Mouse (Mus musculus): ENCODE results near the gene Upk2. TPM values are rescaled to one million over a fixed set of nuclear protein-coding genes. Genes with fewer than 3 reads are reported as not detected.

The Upk2 gene
- polyA plus RNA-seq, 1 experiment = 9.0 TPM

GRCm38 (mm10) chr9:44407752-44408097, 47.1 kb downstream of the Upk2 start:
- under 1% methylated on average over 24 of the region's 24 CpGs for WGBS
- Histone ChIP-seq H3K27ac (ENCODE audit: insufficient read depth, low read depth, low read length) (peak overlapping the region; percentile 7; the same call in 1 of the 2 replicates), H3K4me3 (ENCODE audit: insufficient read depth, low read depth, low read length) (peak overlapping the region; percentile 63), H3K36me3 (ENCODE audit: control insufficient read depth, insufficient read depth, low read length) (peaks cover 1% of the 10 kb centered on the region), H3K4me1 (ENCODE audit: control insufficient read depth, insufficient read depth, low read length) (peaks cover 4% of the 10 kb centered on the region; the same call in 1 of the 2 replicates), H3K27me3 (replicated peaks; ENCODE audit: control insufficient read depth, insufficient read depth, low read length) (no peaks in the 10 kb centered on the region)
- DNase-seq = no peak
- TF ChIP-seq POLR2A (IDR thresholded peaks at IDR 0.05; ENCODE audit: low read depth, low read length) (no peak), CTCF (conservative IDR thresholded peaks at IDR 0.05; ENCODE audit: insufficient read depth, insufficient read length, low read depth, low read length) (no peak)

GRCm38 (mm10) chr9:44406906-44407751, 47.6 kb downstream of the Upk2 start, which contains the start of the genes Rps25 and Trappc4:
TSS of gene Rps25 (plus strand) at chr9:44407139.
TSS of gene Trappc4 (minus strand) at chr9:44407600.
- Histone ChIP-seq H3K4me1 (ENCODE audit: control insufficient read depth, insufficient read depth, low read length) (peaks cover 4% of the 10 kb centered on the region; the same call in 1 of the 2 replicates), H3K4me3 (ENCODE audit: insufficient read depth, low read depth, low read length) (peak within 1 kb of the TSS; percentile 63), H3K36me3 (ENCODE audit: control insufficient read depth, insufficient read depth, low read length) (peaks cover 1% of the 10 kb centered on the region), H3K27ac (ENCODE audit: insufficient read depth, low read depth, low read length) (peak within 1 kb of the TSS; percentile 94), H3K27me3 (replicated peaks; ENCODE audit: control insufficient read depth, insufficient read depth, low read length) (no peaks in the 10 kb centered on the region)
- peak; percentile 96 for DNase-seq
- TF ChIP-seq POLR2A (IDR thresholded peaks at IDR 0.05; ENCODE audit: low read depth, low read length) (peak; percentile 54), CTCF (conservative IDR thresholded peaks at IDR 0.05; ENCODE audit: insufficient read depth, insufficient read length, low read depth, low read length) (no peak)
- WGBS = under 1% methylated on average over 51 of the region's 51 CpGs

- no peak for DNase-seq
- TF ChIP-seq POLR2A (IDR thresholded peaks at IDR 0.05; ENCODE audit: low read depth, low read length) (no peak), CTCF (conservative IDR thresholded peaks at IDR 0.05; ENCODE audit: insufficient read depth, insufficient read length, low read depth, low read length) (no peak)
- 51% methylated on average over 3 of the region's 3 CpGs for WGBS
- Histone ChIP-seq H3K36me3 (ENCODE audit: control insufficient read depth, insufficient read depth, low read length) (peaks cover 4% of the 10 kb centered on the region), H3K27ac (ENCODE audit: insufficient read depth, low read depth, low read length) (no peak overlapping the region), H3K27me3 (replicated peaks; ENCODE audit: control insufficient read depth, insufficient read depth, low read length) (no peaks in the 10 kb centered on the region), H3K4me1 (ENCODE audit: control insufficient read depth, insufficient read depth, low read length) (peaks cover 12% of the 10 kb centered on the region; the same call in 1 of the 2 replicates), H3K4me3 (ENCODE audit: insufficient read depth, low read depth, low read length) (no peak overlapping the region)
These were observed 49.8 kb downstream of the Upk2 start for GRCm38 (mm10) chr9:44405011-44405410.

Other genes starting within 250 kb of the Upk2 start
- 6.6 and 8.1 TPM in 2 replicates for gene Cbl, start 220.9 kb downstream of the Upk2 start, polyA plus RNA-seq (2012; rRNA removed)
- not detected in 2 replicates for gene Ccdc153, start 214.3 kb downstream of the Upk2 start, polyA plus RNA-seq (2012; rRNA removed)
- gene Pdzd3, start 203.5 kb downstream of the Upk2 start, polyA plus RNA-seq (2012; rRNA removed) = 58.0 and 62.5 TPM in 2 replicates
- gene Nlrx1, start 186.4 kb downstream of the Upk2 start, polyA plus RNA-seq (2012; rRNA removed) = 15.2 and 17.4 TPM in 2 replicates
- 0.45 and 1.2 TPM in 2 replicates for gene Abcg4, start 166.4 kb downstream of the Upk2 start, polyA plus RNA-seq (2012; rRNA removed)
- 14.4 and 17.8 TPM in 2 replicates for gene Hinfp, start 149.3 kb downstream of the Upk2 start, polyA plus RNA-seq (2012; rRNA removed)
- 164 and 194 TPM in 2 replicates for gene C2cd2l, start 134.7 kb downstream of the Upk2 start, polyA plus RNA-seq (2012; rRNA removed)
- 41.9 and 45.8 TPM in 2 replicates for gene Dpagt1, start 129.0 kb downstream of the Upk2 start, polyA plus RNA-seq (2012; rRNA removed)
- 23.6 and 31.5 TPM in 2 replicates for gene H2afx, start 120.3 kb downstream of the Upk2 start, polyA plus RNA-seq (2012; rRNA removed)
- gene Hmbs, start 110.7 kb downstream of the Upk2 start, polyA plus RNA-seq (2012; rRNA removed) = 47.4 and 49.3 TPM in 2 replicates
- 31.2 and 34.1 TPM in 2 replicates for gene Vps11, start 93.3 kb downstream of the Upk2 start, polyA plus RNA-seq (2012; rRNA removed)
- gene Hyou1, start 75.5 kb downstream of the Upk2 start, polyA plus RNA-seq (2012; rRNA removed) = 42.3 and 45.0 TPM in 2 replicates
- 295 and 303 TPM in 2 replicates for gene Slc37a4, start 58.1 kb downstream of the Upk2 start, polyA plus RNA-seq (2012; rRNA removed)
- 192 and 299 TPM in 2 replicates for gene Rps25, start 47.8 kb downstream of the Upk2 start, polyA plus RNA-seq (2012; rRNA removed)
- gene Trappc4, start 47.4 kb downstream of the Upk2 start, polyA plus RNA-seq (2012; rRNA removed) = 50.1 and 55.9 TPM in 2 replicates
- 22.2 and 26.7 TPM in 2 replicates for gene Ccdc84, start 36.4 kb downstream of the Upk2 start, polyA plus RNA-seq (2012; rRNA removed)
- not detected in 2 replicates for gene Foxr1, start 13.8 kb downstream of the Upk2 start, polyA plus RNA-seq (2012; rRNA removed)
- gene Bcl9l, start 27.8 kb upstream of the Upk2 start, polyA plus RNA-seq (2012; rRNA removed) = 23.1 and 25.1 TPM in 2 replicates
- 0.20 and 4.0 TPM in 2 replicates for gene Cxcr5, start 106.9 kb upstream of the Upk2 start, polyA plus RNA-seq (2012; rRNA removed)
- gene Ddx6, start 149.9 kb upstream of the Upk2 start, polyA plus RNA-seq (2012; rRNA removed) = 18.1 and 20.8 TPM in 2 replicates
- gene Treh, start 218.3 kb upstream of the Upk2 start, polyA plus RNA-seq (2012; rRNA removed) = 32.2 and 34.4 TPM in 2 replicates